Mouse (Mus musculus) lung, embryonic 16.5 days (tissue): Measurements from ENCODE around the gene Cyp2u1. TPM values are rescaled to one million over a fixed set of nuclear protein-coding genes. Genes with fewer than 3 reads are reported as not detected.

Source experiments
- ATAC-seq: fragments of 200-750 bp; cut with Nextera tagmentation; 2 replicates; pipeline ENCODE4 v1.8.0; 2017; ENCODE audit warnings: low read depth, mild to moderate bottlenecking, moderate library complexity
- H3K27ac ChIP-seq: fragments of 300-500 bp; sonication (generic); 2 replicates; pipeline ENCODE4 v1.5.1; 2014; ENCODE audit warnings: mild to moderate bottlenecking, control low read depth, low read length
- H3K27me3 ChIP-seq: fragments of 300-500 bp; sonication (generic); 2 replicates; pipeline ENCODE4 v1.6.1; 2014; ENCODE audit warnings: low read depth, low read length, mixed read lengths; ENCODE audit not compliant: control insufficient read depth, insufficient read depth
- H3K36me3 ChIP-seq: fragments of 300-500 bp; sonication (generic); 2 replicates; pipeline ENCODE4 v1.6.1; 2014; ENCODE audit warnings: low read length; ENCODE audit not compliant: control insufficient read depth, insufficient read depth
- H3K4me1 ChIP-seq: fragments of 300-500 bp; sonication (generic); replicated peaks from 2 replicates; pipeline ENCODE4 v1.6.1; 2014; ENCODE audit warnings: low read length, mixed read lengths; ENCODE audit not compliant: control insufficient read depth, insufficient read depth
- H3K4me2 ChIP-seq: fragments of 300-500 bp; sonication (generic); 2 replicates; pipeline ENCODE4 v1.6.1; 2014; ENCODE audit warnings: low read depth, low read length, control low read depth
- H3K4me3 ChIP-seq: fragments of 300-500 bp; sonication (generic); 2 replicates; pipeline ENCODE4 v1.5.1; 2014; ENCODE audit warnings: mild to moderate bottlenecking, low read length, control low read depth
- H3K9ac ChIP-seq: fragments of 300-500 bp; sonication (generic); 2 replicates; pipeline ENCODE4 v1.6.1; 2014; ENCODE audit warnings: low read length, control low read depth
- H3K9me3 ChIP-seq: fragments of 300-500 bp; sonication (generic); 2 replicates; pipeline ENCODE4 v1.6.1; 2016; ENCODE audit warnings: low read length; ENCODE audit not compliant: control insufficient read depth
- WGBS: fragments of 180-500 bp; shearing (Covaris S2); extraction: QIAGEN DNeasy Blood & Tissue Kit; methylation state at CpG from one replicate; pipeline ENCODE4 v1.1.7; 2014; 5-methylcytosine and 5-hydroxymethylcytosine counted together
- polyA plus RNA-seq: library from polyadenylated mRNA; unstranded; fragments of >200 nt; fragmentation: Nextera tagmentation; extraction: Ambion mirVana; gene quantifications from 2 replicates; pipeline ENCODE4 v1.2.1, GENCODE M21; 2015

The Cyp2u1 gene
- polyA plus RNA-seq, 1 experiment from 2014 or later = 2.7 TPM

- Histone ChIP-seq H3K27ac (no peak overlapping the region), H3K36me3 (no peaks in the 10 kb centered on the region), H3K4me2 (no peak overlapping the region), H3K4me1 (no peaks in the 10 kb centered on the region), H3K27me3 (no peaks in the 10 kb centered on the region), H3K4me3 (no peak overlapping the region), H3K9me3 (no peaks in the 10 kb centered on the region), H3K9ac (no peak overlapping the region)
- ATAC-seq = no peak; the same call in 1 of the 2 replicates
- WGBS = 57% methylated on average over 4 of the region's 4 CpGs
Measured at GRCm38 (mm10) chr3:131315957-131316510, 13.0 kb upstream of the Cyp2u1 start.

- Histone ChIP-seq H3K4me3 (no peak overlapping the region), H3K9me3 (peaks cover 12% of the 10 kb centered on the region), H3K27me3 (no peaks in the 10 kb centered on the region), H3K27ac (no peak overlapping the region), H3K9ac (no peak overlapping the region), H3K4me1 (no peaks in the 10 kb centered on the region), H3K4me2 (no peak overlapping the region), H3K36me3 (no peaks in the 10 kb centered on the region)
- no peak for ATAC-seq
- WGBS = 21% methylated on average over 9 of the region's 9 CpGs
Measured at GRCm38 (mm10) chr3:131312340-131312739, 9.3 kb upstream of the Cyp2u1 start.

GRCm38 (mm10) chr3:131310572-131310971, 7.5 kb upstream of the Cyp2u1 start:
- Histone ChIP-seq H3K27me3 (no peaks in the 10 kb centered on the region), H3K4me2 (no peak overlapping the region), H3K36me3 (no peaks in the 10 kb centered on the region), H3K9ac (no peak overlapping the region), H3K4me3 (no peak overlapping the region), H3K27ac (no peak overlapping the region), H3K4me1 (no peaks in the 10 kb centered on the region), H3K9me3 (peaks cover 12% of the 10 kb centered on the region)
- no peak for ATAC-seq
- WGBS = 67% methylated on average over 4 of the region's 4 CpGs

- Histone ChIP-seq H3K9me3 (peaks cover 12% of the 10 kb centered on the region), H3K36me3 (no peaks in the 10 kb centered on the region), H3K9ac (no peak overlapping the region), H3K4me3 (no peak overlapping the region), H3K4me1 (0 out of 2 replicates have a peak, but pooled peaks cover 2% of the 10 kb centered on the region), H3K4me2 (no peak overlapping the region), H3K27me3 (no peaks in the 10 kb centered on the region), H3K27ac (no peak overlapping the region)
- 88% methylated on average over 3 of the region's 3 CpGs for WGBS
- no peak for ATAC-seq
Measured at GRCm38 (mm10) chr3:131307811-131308210, 4.8 kb upstream of the Cyp2u1 start.

GRCm38 (mm10) chr3:131306255-131306654, 3.2 kb upstream of the Cyp2u1 start:
- Histone ChIP-seq H3K9me3 (peaks cover 12% of the 10 kb centered on the region), H3K27ac (no peak overlapping the region), H3K27me3 (no peaks in the 10 kb centered on the region), H3K4me3 (no peak overlapping the region), H3K4me2 (no peak overlapping the region), H3K4me1 (peaks cover 7% of the 10 kb centered on the region), H3K36me3 (no peaks in the 10 kb centered on the region), H3K9ac (no peak overlapping the region)
- WGBS = 88% methylated on average over 7 of the region's 7 CpGs
- ATAC-seq = no peak

- Histone ChIP-seq H3K4me2 (peak overlapping the region; percentile 100), H3K27ac (no peak overlapping the region), H3K4me3 (peak overlapping the region; percentile 81), H3K4me1 (peaks cover 7% of the 10 kb centered on the region), H3K27me3 (no peaks in the 10 kb centered on the region), H3K36me3 (no peaks in the 10 kb centered on the region), H3K9me3 (no peaks in the 10 kb centered on the region; the same call in 1 of the 2 replicates), H3K9ac (0 out of 2 replicates have a peak overlapping the region, but pooled peaks have one; percentile 70)
- ATAC-seq = no peak
- 19% methylated on average over 5 of the region's 5 CpGs for WGBS
Measured at GRCm38 (mm10) chr3:131303320-131303714, 290 bp upstream of the Cyp2u1 start.

- no peak overlapping the region for H3K9ac ChIP-seq
- H3K4me2 ChIP-seq = no peak overlapping the region
- peaks cover 15% of the 10 kb centered on the region for H3K4me1 ChIP-seq
- no peaks in the 10 kb centered on the region for H3K27me3 ChIP-seq
- WGBS = 8% methylated on average over 6 of the region's 6 CpGs
- H3K4me3 ChIP-seq = no peak overlapping the region
- H3K36me3 ChIP-seq = no peaks in the 10 kb centered on the region
- no peak for ATAC-seq
- H3K27ac ChIP-seq = no peak overlapping the region
- H3K9me3 ChIP-seq = no peaks in the 10 kb centered on the region
Measured at GRCm38 (mm10) chr3:131299908-131300307, 3.1 kb downstream of the Cyp2u1 start.

GRCm38 (mm10) chr3:131299078-131299477, 3.9 kb downstream of the Cyp2u1 start:
- H3K4me1 ChIP-seq = peaks cover 15% of the 10 kb centered on the region
- no peak for ATAC-seq
- no peaks in the 10 kb centered on the region for H3K36me3 ChIP-seq

GRCm38 (mm10) chr3:131296893-131297292, 6.1 kb downstream of the Cyp2u1 start:
- no peak overlapping the region for H3K9ac ChIP-seq
- H3K27ac ChIP-seq = no peak overlapping the region
- H3K27me3 ChIP-seq = no peaks in the 10 kb centered on the region
- H3K36me3 ChIP-seq = no peaks in the 10 kb centered on the region
- H3K4me3 ChIP-seq = no peak overlapping the region
- WGBS = 87% methylated on average over 7 of the region's 7 CpGs
- H3K9me3 ChIP-seq = no peaks in the 10 kb centered on the region
- H3K4me1 ChIP-seq = peaks cover 8% of the 10 kb centered on the region; the same call in 1 of the 2 replicates
- no peak for ATAC-seq
- H3K4me2 ChIP-seq = no peak overlapping the region

More at GRCm38 (mm10) chr3:131299078-131299477, 3.9 kb downstream of the Cyp2u1 start:
- H3K4me2 ChIP-seq = no peak overlapping the region
- no peak overlapping the region for H3K4me3 ChIP-seq
- H3K27ac ChIP-seq = no peak overlapping the region
- no peaks in the 10 kb centered on the region for H3K9me3 ChIP-seq
- H3K9ac ChIP-seq = no peak overlapping the region
- 66% methylated on average over 9 of the region's 9 CpGs for WGBS
- no peaks in the 10 kb centered on the region for H3K27me3 ChIP-seq
